Mouse (Mus musculus) cerebellum, postnatal 25 days (tissue): ENCODE data around the gene Tcl1b4.
A peak's percentile ranks its signal among the peaks of the same experiment; 100 is the strongest.
"Not testable (repeated sequence)": the region's sequence is repeated elsewhere in the genome, so short reads cannot be mapped to it uniquely, and the experiment has no call there.

Experiments used
- DNase-seq, 2 experiments: peaks; one replicate each; pipeline ENCODE4 v3.0.0; 2021; ENCODE audit warnings: mixed read lengths in 2 of 2

The Tcl1b4 gene

DNA sequence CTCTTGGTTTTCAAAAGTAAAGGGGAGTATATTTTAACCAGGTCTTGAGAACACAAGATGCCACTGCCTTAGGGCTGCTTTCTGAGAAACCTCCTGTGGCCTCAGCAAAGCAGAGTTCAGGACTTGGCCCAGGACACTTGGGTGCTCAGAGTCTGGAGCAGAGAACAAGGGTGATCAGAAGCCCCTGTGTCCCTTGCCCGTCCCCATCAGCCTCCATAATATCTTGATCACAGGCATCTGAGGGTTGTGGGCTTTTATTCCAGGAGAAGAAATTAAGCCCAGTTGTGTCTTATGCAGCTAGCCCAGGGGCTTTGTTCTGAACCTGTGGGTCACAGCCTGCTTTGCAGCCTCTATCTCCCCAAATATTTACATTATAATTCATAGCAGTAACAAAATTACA is at the start of gene Tcl1b4:
Gene Tcl1b4, plus strand, starts transcription at position 301 of the 400 bp plus-strand sequence.
- not testable (repeated sequence) for DNase-seq

DNA sequence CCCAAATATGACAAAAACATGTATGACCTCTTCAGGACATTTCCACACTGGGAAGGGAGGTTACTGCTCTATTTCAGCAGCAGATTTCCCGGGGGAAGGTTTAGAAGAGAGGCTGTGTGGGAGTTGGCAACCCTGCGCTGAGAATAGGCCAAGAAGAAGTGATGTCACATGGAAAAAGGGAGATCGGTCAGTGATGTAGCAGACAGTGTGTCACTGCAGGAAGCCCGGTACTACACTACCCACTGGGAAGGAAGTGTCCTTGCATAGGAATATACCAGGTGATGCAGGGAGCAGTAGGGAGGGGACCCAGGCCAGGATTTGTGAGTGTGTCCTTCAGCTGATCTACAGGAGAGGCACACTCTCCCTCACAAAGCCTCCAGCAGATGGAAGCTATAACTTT is 46.5 kb upstream of the Tcl1b4 start:
- not testable (repeated sequence) for DNase-seq

DNA sequence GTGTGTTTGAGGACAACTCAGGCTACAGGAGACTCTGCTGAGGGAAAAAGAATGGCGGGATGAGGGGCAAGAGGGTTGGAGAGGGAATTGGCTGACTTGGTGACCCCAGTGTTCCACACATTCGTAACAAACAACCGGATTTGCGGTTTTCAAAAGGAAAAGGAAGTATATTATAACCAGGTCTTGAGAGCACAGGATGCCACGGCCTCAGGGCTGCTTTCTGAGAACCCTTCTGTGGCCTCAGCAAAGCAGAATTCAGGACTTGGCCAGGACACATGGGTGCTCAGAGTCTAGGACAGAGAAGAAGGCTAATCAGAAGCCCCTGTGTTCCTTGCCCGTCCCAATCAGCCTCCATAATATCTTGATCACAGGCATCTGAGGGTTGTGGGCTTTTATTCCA is 42.9 kb upstream of the Tcl1b4 start:
- no peak for DNase-seq

DNA sequence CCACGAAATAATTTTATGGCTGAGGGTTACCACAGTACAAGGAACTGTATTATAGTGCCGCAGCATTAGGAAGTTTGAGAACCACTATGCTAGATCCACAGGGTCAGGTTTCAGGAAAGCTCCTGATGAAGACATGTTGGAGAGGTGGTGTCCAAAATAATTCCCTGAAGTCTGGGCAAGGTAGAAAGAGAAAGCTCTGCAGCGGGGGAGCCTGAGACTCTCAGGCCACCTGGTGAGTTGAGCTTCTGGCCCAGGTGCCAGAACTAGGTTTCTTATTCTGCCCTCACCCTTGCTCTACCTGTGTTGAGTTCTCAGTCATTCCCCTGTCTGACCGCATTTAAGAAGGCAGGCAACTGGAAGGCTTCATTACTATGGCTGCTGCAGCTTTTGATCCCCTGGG is 42.4 kb upstream of the Tcl1b4 start, which contains the start of gene Tcl1b1:
Gene Tcl1b1, plus strand, starts transcription at position 301 of the 400 bp plus-strand sequence.
- no peak for DNase-seq

DNA sequence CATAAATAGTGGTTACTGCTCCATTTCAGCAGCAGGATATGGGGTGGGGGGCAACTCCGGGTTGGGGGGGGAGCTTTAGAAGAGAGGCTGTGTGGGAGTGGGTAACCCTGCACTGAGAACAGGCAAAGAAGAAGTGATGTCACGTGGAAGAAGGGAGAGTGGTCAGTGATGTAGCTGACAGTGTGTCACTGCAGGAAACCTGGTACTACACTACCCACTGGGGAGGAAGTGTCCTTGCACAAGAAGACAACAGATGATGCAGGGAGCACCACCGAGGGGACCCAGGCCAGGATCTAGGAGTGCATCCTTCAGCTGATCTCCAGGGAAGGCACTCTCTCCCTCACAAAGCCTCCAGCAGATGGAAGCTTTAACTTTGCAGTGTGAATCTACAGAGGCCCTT is 35.0 kb upstream of the Tcl1b4 start:
- no peak for DNase-seq

DNA sequence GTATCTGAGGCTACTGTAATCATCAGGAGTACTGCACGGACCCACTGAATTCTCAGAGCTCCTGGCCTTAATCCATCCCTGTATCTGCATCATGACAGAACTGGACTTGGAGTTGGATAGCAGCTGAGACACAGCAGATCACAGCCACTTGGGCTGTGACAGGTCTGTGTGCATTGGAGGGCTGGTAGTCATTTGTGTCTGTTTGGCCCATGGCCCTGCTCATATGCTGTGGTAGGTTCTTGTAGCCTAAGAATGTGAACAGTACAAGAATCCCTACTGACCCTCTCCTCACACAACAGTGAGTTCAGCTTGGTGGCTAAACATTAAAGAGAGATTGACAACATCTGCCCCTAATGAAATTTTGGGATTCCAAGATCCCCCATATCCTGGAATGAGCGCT is 28.4 kb upstream of the Tcl1b4 start:
- no peak for DNase-seq

DNA sequence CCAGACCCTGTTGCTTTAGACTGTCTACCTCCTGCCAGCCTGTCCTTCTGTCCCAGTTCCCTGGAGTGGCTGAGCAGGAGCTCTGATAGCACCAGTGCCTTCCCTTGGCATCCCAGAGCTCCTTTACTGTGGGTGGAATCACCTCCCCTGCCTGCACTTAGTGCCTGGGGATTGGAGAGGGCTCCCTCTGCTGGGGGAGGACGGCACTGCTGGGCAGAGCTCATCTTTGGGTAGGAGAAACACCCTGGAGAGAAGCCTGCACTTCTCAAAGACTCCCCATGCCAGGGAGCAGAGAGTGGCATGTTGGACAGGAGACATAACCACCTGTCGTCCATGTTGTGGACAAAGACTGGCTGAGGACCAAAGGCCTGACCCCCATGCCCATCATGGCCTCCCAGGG is 27.4 kb upstream of the Tcl1b4 start:
- peak; percentile 63 to 72 for DNase-seq

DNA sequence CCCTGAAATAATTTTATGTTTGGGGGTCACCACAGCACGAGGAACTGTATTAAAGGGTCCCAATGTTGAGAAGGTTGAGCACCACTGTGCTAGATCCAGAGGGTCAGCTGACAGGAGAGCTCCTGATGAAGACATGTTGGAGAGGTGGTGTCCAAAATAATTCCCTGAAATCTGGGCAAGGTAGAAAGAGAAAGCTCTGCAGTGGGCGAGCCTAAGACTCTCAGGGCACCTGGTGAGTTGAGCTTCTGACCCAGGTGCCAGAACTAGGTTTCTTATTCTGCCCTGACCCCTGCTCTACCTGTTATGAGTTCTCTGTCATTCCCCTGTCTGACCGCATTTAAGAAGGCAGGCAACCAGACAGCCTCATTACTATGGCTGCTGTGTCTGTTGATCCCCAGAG is 25.7 kb upstream of the Tcl1b4 start, which contains the start of gene Tcl1b5:
Gene Tcl1b5, plus strand, starts transcription at position 301 of the 400 bp plus-strand sequence.
- not testable (repeated sequence) for DNase-seq

DNA sequence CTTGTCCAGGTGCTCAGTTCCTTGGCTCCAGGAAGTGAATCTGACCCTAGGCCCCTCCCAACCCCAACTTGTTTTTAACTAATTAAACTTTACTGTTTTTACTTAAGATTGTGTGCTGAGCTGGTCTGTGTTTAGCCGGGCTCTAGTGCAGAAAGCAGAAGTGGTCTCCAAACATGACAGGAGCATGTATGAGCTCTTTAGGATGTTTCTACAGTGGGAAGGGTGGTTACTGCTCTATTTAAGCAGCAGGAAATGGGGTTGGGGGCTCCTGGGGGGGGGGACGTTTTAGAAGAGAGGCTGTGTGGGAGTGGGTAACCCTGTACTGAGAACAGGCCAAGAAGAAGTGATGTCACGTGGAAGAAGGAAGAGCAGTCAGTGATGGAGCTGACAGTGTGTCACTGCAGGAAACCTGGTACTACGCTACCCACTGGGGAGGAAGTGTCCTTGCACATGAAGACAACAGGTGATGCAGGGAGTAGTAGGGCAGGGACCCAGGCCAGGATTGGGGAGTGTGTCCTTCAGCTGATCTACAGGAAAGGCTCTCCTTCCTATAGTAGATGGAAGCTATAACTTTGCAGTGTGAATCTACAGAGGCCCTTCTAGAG is 20.6 kb upstream of the Tcl1b4 start:
- DNase-seq = not testable (repeated sequence)

DNA sequence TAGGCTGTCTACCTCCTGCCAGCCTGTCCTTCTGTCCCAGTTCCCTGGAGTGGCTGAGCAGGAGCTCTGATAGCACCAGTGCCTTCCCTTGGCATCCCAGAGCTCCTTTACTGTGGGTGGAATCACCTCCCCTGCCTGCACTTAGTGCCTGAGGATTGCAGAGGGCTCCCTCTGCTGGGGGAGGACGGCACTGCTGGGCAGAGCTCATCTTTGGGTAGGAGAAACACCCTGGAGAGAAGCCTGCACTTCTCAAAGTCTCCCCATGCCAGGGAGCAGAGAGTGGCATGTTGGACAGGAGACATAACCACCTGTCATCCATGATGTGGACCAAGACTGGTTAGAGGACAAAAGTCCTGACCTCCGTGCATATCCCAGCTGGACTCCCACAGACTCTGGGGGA is 12.8 kb upstream of the Tcl1b4 start:
- DNase-seq = peak; percentile 12 to 46

DNA sequence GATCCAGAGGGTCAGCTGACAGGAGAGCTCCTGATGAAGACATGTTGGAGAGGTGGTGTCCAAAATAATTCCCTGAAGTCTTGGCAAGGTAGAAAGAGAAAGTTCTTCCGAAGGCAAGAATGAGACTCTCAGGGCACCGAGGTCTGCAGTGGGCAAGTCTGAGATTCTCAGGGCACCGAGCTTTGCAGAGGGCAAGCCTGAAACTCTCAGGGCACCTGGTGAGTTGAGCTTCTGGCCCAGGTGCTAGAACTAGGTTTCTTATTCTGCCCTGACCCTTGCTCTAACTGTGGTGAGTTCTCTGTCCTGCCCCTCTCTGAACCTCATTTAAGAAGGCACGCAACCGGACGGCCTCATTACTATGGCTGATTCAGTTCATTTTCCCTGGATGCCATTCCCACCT is 11.0 kb upstream of the Tcl1b4 start, which contains the start of gene Tcl1b3:
Gene Tcl1b3, plus strand, starts transcription at position 301 of the 400 bp plus-strand sequence.
- DNase-seq = not testable (repeated sequence)

DNA sequence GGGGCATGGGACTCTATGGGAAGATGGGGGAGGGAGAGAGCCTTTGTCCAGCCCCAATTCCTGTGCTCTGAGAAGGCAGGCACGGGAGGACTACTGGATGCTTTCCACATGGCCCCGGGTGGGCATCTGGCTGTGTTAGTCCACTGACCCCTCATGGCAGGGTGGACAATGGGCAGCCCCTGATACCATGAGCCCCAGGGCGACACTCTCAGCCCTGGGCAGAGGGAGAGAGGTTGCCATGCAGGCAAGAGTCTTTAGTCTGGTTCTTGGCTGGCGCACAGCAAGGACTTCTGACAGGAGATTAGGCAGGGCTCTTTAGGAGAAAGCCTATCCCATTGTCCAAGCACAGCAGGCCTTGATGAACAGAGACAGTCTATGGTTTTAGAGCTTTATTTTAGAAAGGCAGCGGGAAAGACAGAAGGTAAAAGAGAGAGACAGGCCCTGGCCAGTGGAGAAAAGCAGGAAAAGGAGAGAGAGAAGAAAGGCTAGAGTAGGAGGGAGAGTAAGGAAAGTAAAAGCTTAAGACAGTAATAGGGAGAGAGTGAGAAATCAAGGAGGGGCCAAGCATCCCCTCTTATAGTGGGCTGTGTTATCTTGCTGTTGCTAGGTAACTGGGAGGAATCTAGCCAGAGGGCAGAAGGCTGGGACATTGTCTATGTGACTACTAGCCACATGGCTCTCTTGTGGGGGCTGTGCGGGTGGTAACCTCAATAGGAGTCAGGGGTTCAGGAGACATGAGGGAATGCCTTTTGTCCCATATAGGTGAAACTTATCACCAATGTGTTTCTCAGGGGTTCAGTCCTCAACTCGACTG is 1.9 kb upstream of the Tcl1b4 start:
- DNase-seq = not testable (repeated sequence)

DNA sequence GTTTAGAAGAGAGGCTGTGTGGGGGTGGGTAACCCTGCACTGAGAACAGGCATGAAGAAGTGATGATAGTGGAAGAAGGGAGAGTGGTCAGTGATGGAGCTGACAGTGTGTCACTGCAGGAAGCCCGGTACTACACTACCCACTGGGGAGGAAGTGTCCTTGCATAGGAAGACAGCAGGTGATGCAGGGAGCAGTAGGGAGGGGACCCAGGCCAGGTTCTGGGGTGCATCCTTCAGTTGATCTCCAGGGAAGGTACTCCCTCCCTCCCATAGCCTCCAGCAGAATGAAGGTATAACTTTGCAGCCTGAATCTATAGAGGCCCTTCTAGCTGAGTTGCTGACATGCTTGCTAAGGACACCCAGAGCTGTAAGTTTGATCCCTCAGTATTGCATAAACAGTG is 5.3 kb downstream of the Tcl1b4 start:
- DNase-seq = no peak

DNA sequence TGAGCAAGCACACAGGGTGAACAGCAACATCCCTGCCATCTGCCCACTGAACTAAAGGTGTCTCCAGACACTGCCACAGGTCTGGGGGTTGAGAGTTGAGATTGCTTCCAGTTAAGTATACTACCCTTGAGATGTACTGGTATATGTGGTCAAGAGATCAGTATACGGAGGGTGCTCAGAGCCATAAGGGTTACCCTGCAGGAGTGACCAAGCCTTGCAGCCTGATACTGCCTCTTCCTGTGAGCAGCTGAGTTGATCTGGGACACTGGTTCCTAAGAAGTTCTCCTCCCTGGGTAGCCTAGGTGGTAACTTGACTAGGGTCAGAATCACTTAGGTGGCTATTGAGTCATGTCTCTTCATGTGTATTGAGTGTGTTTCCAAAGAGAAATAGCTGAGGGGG is 6.7 kb downstream of the Tcl1b4 start:
- DNase-seq = no peak

DNA sequence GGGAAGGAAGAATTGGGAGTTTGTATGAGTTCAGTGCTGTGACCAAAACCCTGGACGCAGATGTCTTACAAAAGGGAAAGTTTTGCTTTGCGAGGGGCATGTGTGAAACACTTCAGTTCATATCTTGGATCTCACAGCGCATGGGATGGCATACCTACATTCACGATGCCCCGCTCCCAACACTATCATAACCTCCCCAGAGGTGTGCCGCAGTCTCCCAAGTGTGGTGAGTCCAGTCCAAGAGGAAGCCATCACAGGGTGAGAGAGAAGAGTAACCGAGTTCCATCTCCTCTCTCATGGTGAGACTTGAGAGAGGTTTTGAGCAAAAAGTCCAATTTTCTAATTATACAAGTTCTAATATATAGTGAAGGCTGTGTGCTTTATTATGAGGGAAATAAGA is 7.5 kb downstream of the Tcl1b4 start:
- no peak for DNase-seq

DNA sequence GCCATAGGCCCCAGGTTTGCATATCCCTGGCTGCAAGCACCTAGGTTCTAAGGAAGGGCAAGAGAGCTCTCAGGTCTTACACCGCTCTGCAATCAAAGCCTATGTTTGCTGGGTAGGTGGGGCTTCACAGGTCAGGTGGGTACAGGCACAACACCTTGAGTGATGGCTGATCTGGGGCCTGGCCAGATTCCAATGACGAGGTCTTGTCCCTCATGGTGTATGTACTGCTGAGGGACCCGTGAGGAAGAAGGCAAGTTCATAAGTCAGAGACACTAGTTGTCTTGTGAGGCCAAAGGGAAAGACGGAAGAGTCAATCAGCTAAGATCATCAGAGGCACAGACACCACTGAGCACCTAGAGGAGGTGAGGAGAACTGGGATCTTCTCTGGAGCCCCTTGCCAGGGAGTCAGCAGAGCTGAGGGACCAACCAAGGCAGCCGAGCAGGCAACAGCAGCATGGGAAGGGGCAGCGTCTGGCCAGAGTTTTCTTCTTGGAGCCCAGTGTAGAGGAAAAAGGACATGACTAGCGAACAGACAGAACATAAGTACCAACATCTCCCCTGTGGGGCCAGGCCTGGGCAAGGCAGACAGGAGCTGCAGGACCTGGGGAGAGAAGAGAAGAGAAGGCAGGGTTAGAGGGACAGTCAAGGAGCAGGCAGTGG is 15.5 kb downstream of the Tcl1b4 start:
- no peak for DNase-seq

DNA sequence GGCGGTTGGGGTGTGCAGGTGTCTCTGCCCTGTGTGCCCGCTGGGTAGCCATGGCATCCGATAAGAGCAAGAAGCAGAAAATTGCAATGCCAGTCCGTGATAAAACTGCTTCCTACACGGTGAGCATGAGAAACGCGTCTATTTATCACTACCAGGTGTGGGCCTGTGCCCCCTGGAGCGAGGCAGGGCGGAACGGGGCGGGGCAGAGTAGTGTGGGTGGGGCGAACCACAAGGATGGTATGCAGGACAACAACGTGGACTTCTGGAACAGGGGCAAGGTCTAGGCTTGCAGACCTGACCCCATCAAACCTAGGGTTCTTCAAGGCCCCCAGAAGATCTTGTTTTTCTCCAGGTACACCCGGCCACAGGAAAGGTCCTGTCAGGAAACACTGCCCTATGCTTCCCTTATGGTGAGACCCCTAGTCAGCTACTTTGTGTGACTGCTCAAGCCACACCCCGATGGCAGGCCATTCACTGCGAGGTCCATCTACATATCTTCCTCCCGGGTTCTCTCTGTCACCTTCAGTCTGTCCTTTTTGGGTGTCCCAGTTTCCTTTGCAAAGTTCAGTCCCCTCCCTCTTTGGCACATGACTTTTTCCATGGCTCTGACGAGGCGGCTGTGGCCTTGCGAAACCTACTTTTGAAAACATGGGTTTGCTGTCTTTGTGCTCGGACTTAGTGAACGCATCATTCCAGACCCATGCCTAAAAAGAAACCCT is 21.0 kb downstream of the Tcl1b4 start, which contains the start of gene Tcl1:
Gene Tcl1, minus strand, starts transcription at position 193 of the 719 bp plus-strand sequence.
- DNase-seq = no peak

DNA sequence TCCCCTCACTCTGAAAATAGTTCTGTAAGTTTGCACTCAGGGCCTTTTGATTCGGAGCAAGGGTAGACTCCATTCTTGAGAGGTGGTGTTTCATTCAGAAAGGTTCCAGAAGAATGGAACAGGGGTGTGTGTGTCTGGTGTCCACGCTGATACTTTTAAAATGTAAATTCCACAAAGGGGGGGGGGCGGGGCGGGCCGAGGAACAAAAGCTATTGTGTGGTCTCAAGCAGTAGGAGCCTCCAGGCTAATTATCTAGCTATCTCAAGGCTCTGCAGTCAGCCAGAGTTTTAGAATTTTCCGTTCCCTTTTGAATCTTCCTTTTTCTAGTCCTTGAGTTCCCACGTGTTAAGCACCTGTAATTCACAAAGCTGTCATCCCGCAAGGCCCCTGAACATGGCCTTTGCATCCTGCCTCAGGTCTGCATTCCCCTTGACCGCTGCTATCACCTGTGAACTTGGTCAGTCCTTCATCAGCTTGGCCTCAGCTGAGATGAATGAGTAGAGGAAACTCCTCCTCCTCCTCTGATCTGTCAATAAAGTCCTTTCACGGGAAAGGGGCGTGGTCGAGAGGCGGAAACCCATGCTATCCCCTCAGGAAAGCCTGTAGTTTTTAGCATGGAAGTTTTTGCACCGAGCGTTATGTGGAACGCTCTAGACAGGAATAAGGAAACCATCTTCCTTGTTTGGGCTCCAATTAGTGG is 23.0 kb downstream of the Tcl1b4 start:
- no peak for DNase-seq

DNA sequence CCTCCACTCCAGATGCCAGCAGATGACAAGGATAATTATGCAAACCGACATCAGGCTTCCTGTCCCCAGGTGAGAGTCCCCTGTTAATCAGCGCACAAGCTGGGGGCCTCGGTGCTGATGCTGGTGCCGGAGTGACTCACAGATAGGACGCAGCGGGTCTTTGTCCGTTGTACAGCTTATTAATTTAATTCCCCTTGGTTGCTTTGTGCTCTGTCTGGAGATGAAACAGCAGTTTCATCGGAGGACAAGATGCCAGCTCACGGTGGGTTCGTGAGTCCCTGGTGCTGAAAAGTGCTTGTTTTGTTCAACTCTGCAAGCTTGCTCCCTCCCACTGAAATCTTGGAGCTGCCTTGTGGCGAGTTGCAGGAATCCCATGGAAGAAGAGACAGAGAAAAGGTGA is 32.6 kb downstream of the Tcl1b4 start:
- no peak for DNase-seq

DNA sequence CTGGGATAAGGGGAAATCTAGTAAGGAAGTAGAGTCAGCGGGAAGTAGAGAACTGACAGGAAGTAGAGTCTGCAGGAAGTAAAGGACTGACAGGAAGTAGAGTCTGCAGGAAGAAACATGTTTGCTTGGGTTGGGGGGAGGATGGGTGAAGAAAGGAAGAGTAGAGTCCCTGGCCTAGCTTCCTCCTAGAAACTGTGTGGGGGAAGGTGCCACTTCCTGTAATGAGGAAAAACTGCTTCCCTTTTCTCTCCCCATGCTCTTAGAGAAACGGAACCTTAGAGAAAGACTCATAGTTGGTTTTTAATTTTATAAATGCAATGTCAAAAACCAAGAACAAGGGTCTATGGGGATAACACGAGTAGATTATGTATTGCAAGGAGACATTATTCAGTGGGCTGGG is 33.3 kb downstream of the Tcl1b4 start:
- no peak for DNase-seq

DNA sequence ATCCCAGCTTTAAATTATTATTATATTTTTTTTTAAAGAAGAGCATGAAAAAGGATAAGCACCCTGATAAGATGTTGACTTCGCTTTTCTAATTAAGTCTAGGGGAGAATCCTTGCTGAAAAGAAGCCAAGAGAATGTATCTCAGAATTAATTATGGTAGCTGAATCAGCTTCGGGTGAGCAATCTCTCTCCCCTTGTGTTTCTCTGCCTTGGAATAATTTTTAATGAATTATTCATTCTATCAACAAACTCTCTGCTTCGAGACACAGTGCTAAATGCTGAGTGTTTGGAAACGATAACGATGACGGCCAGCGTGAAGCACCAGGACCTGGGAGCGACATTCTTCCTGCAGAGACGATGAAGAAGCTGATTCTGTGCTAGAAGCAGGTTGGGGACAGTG is 37.3 kb downstream of the Tcl1b4 start:
- DNase-seq = no peak

DNA sequence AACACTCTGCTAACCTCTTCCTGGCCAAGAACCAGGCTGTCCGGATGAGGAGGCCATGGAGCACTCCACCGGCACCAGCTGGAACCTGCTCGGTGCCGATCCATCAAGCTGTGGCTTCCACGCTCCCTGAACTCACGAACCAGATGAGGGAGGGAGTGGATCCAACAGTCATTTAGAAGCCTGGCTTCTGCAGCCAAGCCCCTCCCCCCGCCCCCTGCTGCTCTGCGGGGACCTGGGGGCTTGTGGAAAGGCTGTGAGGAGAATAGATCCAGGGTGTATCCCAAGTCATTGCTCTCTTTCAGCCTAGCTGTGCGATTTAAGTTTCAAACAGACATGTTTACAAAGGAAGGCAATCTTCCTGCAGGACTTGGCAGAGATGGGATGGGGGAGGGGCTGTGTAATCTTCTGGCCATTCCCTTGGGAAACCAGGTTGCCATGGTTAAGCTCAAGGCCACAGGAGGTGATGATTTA is 47.0 kb downstream of the Tcl1b4 start:
- DNase-seq = peak; percentile 37 to 51
